Mouse (Mus musculus): ENCODE measurements around the gene Htr1b.

GRCm38 (mm10) chr9:81631581-81632091, 2.0 kb downstream of the Htr1b start:
- TF ChIP-seq CTCF (IDR thresholded peaks at IDR 0.05; ENCODE audit: control insufficient read depth, insufficient read depth, insufficient read length) = peak; percentile 59
- no peak for TF ChIP-seq MAX (IDR thresholded peaks at IDR 0.05)
